Comparison of ENCODE assay signal across 24 mouse cellular contexts in genomic region chr10:18059807-18060206, GRCm38 (mm10). TPM values are rescaled to one million over a fixed set of nuclear protein-coding genes. Genes with fewer than 3 reads are reported as not detected.
DNase-seq lines count a peak whose midpoint lies in the region; ATAC-seq and TF ChIP-seq lines count a peak whose summit lies in the region.
"Had no signal": no experiment of that assay in that cellular context is flagged by ENCODE, and none has a peak within 500 bp of the region (broad histone marks: within the 10 kb centered on the region; RNA-seq: fewer than 3 reads in every experiment).

No protein-coding gene starts in this region.

- WGBS in intestine, postnatal 0 days = 58% methylated on average over 13 of the region's 13 CpGs
- WGBS in intestine, embryonic 16.5 days = 72% methylated on average over 13 of the region's 13 CpGs
- 92% methylated on average over 13 of the region's 13 CpGs for WGBS in midbrain, postnatal 0 days

- DNase-seq in CD4-positive, CD25-positive, alpha-beta regulatory T cell, adult 2 months (ENCODE audit: low read depth, low spot score) = peak; percentile 54
- DNase-seq in lung, postnatal 36 days = peak; percentile 52
- no peak for DNase-seq in urinary bladder, postnatal 14 days (ENCODE audit: low spot score)
- DNase-seq in midbrain, postnatal 0 days (ENCODE audit: low spot score) = no peak
- DNase-seq: cerebellum, adult 9-10 months; gastrocnemius, postnatal 10 days; heart, adult 2 months; liver, embryonic 13.5 days; midbrain, embryonic 14.5 days; right cerebral cortex, postnatal 25 days; thymus, adult 18-20 months; thymus, postnatal 4 days had no signal

- H3K9me3 ChIP-seq in intestine, postnatal 0 days (ENCODE audit: control insufficient read depth) = no peaks in the 10 kb centered on the region
- no peaks in the 10 kb centered on the region for H3K9me3 ChIP-seq in intestine, embryonic 16.5 days (ENCODE audit: control insufficient read depth, low read length)
- no peaks in the 10 kb centered on the region for H3K9me3 ChIP-seq in midbrain, postnatal 0 days (ENCODE audit: low read length)
- H3K9me3 ChIP-seq: forebrain, embryonic 13.5 days; heart, embryonic 15.5 days; kidney, embryonic 15.5 days; limb, embryonic 12.5 days; liver, embryonic 13.5 days; neural tube, embryonic 15.5 days; stomach, embryonic 15.5 days had no signal

- H3K4me1 ChIP-seq in intestine, postnatal 0 days (replicated peaks; ENCODE audit: control insufficient read depth, insufficient read depth, low read length) = peaks cover 4% of the 10 kb centered on the region; the same call in 1 of the 2 replicates
- H3K4me1 ChIP-seq in intestine, embryonic 16.5 days (ENCODE audit: control insufficient read depth, insufficient read depth, low read length) = peaks cover 7% of the 10 kb centered on the region
- H3K4me1 ChIP-seq in midbrain, postnatal 0 days (ENCODE audit: insufficient read depth, low read length) = peaks cover 16% of the 10 kb centered on the region

- no peaks in the 10 kb centered on the region for H3K36me3 ChIP-seq in intestine, postnatal 0 days (ENCODE audit: control insufficient read depth, insufficient read depth)
- no peaks in the 10 kb centered on the region for H3K36me3 ChIP-seq in intestine, embryonic 16.5 days (ENCODE audit: control insufficient read depth, insufficient read depth, low read length)
- H3K36me3 ChIP-seq in midbrain, postnatal 0 days (ENCODE audit: insufficient read depth, low read length) = no peaks in the 10 kb centered on the region
- H3K36me3 ChIP-seq: heart, embryonic 15.5 days; kidney, embryonic 15.5 days; limb, embryonic 12.5 days; liver, embryonic 13.5 days; neural tube, embryonic 15.5 days; stomach, embryonic 15.5 days had no signal

- TF ChIP-seq CTCF in intestine, postnatal 0 days (IDR thresholded peaks at IDR 0.05; ENCODE audit: low read depth) = no peak
- TF ChIP-seq CTCF in midbrain, postnatal 0 days (IDR thresholded peaks at IDR 0.05) = no peak

- H3K27me3 ChIP-seq in intestine, postnatal 0 days (replicated peaks; ENCODE audit: control insufficient read depth, insufficient read depth, low read length) = no peaks in the 10 kb centered on the region
- no peaks in the 10 kb centered on the region for H3K27me3 ChIP-seq in intestine, embryonic 16.5 days (replicated peaks; ENCODE audit: control insufficient read depth, insufficient read depth, low read length)
- no peaks in the 10 kb centered on the region for H3K27me3 ChIP-seq in midbrain, postnatal 0 days (ENCODE audit: insufficient read depth, low read length)
- H3K27me3 ChIP-seq: forebrain, embryonic 13.5 days; heart, embryonic 15.5 days; kidney, embryonic 15.5 days; limb, embryonic 12.5 days; liver, embryonic 13.5 days; neural tube, embryonic 15.5 days; stomach, embryonic 15.5 days had no signal

- H3K4me3 ChIP-seq in intestine, postnatal 0 days (ENCODE audit: low read depth, low read length) = no peak overlapping the region
- no peak overlapping the region for H3K4me3 ChIP-seq in intestine, embryonic 16.5 days (ENCODE audit: low read length)
- no peak overlapping the region for H3K4me3 ChIP-seq in midbrain, postnatal 0 days (ENCODE audit: low read depth, low read length)
- H3K4me3 ChIP-seq: forebrain, embryonic 13.5 days; heart, adult 2 months; heart, embryonic 15.5 days; kidney, embryonic 15.5 days; limb, embryonic 12.5 days; liver, embryonic 13.5 days; neural tube, embryonic 15.5 days; stomach, embryonic 15.5 days had no signal

- H3K27ac ChIP-seq in intestine, postnatal 0 days (ENCODE audit: low read depth, low read length) = no peak overlapping the region
- no peak overlapping the region for H3K27ac ChIP-seq in intestine, embryonic 16.5 days (ENCODE audit: low read length)
- no peak overlapping the region for H3K27ac ChIP-seq in midbrain, postnatal 0 days (ENCODE audit: low read depth, low read length)
- H3K27ac ChIP-seq: forebrain, embryonic 13.5 days; heart, adult 2 months; heart, embryonic 15.5 days; hindbrain, postnatal 0 days; kidney, embryonic 15.5 days; limb, embryonic 12.5 days; liver, embryonic 13.5 days; macrophage; neural tube, embryonic 15.5 days; stomach, embryonic 15.5 days had no signal

- H3K9ac ChIP-seq in intestine, postnatal 0 days (ENCODE audit: low read depth, low read length) = no peak overlapping the region
- no peak overlapping the region for H3K9ac ChIP-seq in intestine, embryonic 16.5 days (ENCODE audit: low read depth, low read length)
- no peak overlapping the region for H3K9ac ChIP-seq in midbrain, postnatal 0 days (replicated peaks; ENCODE audit: low read length, poor library complexity, severe bottlenecking)
- H3K9ac ChIP-seq: forebrain, embryonic 13.5 days; heart, embryonic 15.5 days; kidney, embryonic 15.5 days; limb, embryonic 12.5 days; liver, embryonic 13.5 days; neural tube, embryonic 15.5 days; stomach, embryonic 15.5 days had no signal

- H3K4me2 ChIP-seq in intestine, postnatal 0 days (replicated peaks; ENCODE audit: low read depth) = 0 out of 2 replicates have a peak overlapping the region, but pooled peaks have one; percentile 10
- no peak overlapping the region for H3K4me2 ChIP-seq in intestine, embryonic 16.5 days (ENCODE audit: low read depth, low read length)
- no peak overlapping the region for H3K4me2 ChIP-seq in midbrain, postnatal 0 days (ENCODE audit: low read depth, low read length, poor library complexity, severe bottlenecking)
- H3K4me2 ChIP-seq: forebrain, embryonic 13.5 days; heart, embryonic 15.5 days; kidney, embryonic 15.5 days; limb, embryonic 12.5 days; liver, embryonic 13.5 days; neural tube, embryonic 15.5 days; stomach, embryonic 15.5 days had no signal

- ATAC-seq in intestine, postnatal 0 days = peak; percentile 40
- no peak for ATAC-seq in intestine, embryonic 16.5 days
- ATAC-seq in granulocyte monocyte progenitor cell, adult 5-6 weeks (replicated peaks; ENCODE audit: poor library complexity, severe bottlenecking) = peak; percentile 26
- ATAC-seq in midbrain, postnatal 0 days (ENCODE audit: low FRiP score) = no peak
- ATAC-seq: activated CD4-positive, CD25-positive, alpha-beta regulatory T cell, adult 4 months; forebrain, embryonic 13.5 days; hindbrain, postnatal 0 days had no signal

RNA-seq across cellular contexts. Expression of gene Reps1, which starts 4.1 kb away (rescaled TPM):
- polyA plus RNA-seq in intestine, postnatal 0 days (2015; fragmentation: Nextera tagmentation; extraction: Ambion mirVana) = 6.1 and 7.7 TPM in 2 replicates
- 6.2 and 6.3 TPM in 2 replicates for polyA plus RNA-seq in intestine, embryonic 16.5 days (2015; fragmentation: Nextera tagmentation; extraction: Ambion mirVana)
- 55.7 and 61.4 TPM in 2 replicates for total RNA-seq in granulocyte monocyte progenitor cell, adult 5-6 weeks (2014; fragmentation: Nextera tagmentation)
- total RNA-seq in granulocyte monocyte progenitor cell, adult 5-6 weeks (2017) = 39.0 and 59.0 TPM in 2 replicates
- 72.0 and 75.5 TPM in 2 replicates for total RNA-seq in midbrain, postnatal 0 days (2014; rRNA removed)
- polyA plus RNA-seq in midbrain, postnatal 0 days (2015; fragmentation: Nextera tagmentation; extraction: Ambion mirVana) = 16.0 and 22.5 TPM in 2 replicates

RNA-seq across cellular contexts. Expression of gene Abracl, which starts 36.7 kb away (rescaled TPM):
- 243 and 268 TPM in 2 replicates for polyA plus RNA-seq in intestine, postnatal 0 days (2015; fragmentation: Nextera tagmentation; extraction: Ambion mirVana)
- 158 and 162 TPM in 2 replicates for polyA plus RNA-seq in intestine, embryonic 16.5 days (2015; fragmentation: Nextera tagmentation; extraction: Ambion mirVana)
- 299 and 316 TPM in 2 replicates for total RNA-seq in granulocyte monocyte progenitor cell, adult 5-6 weeks (2014; fragmentation: Nextera tagmentation)
- 354 and 417 TPM in 2 replicates for total RNA-seq in granulocyte monocyte progenitor cell, adult 5-6 weeks (2017)
- total RNA-seq in midbrain, postnatal 0 days (2014; rRNA removed) = 9.7 and 19.2 TPM in 2 replicates
- 36.8 and 42.0 TPM in 2 replicates for polyA plus RNA-seq in midbrain, postnatal 0 days (2015; fragmentation: Nextera tagmentation; extraction: Ambion mirVana)

Comparison
In these comparisons a context has a peak if more than half of its experiments do, and no peak if none do; other contexts are left out.
1. ATAC-seq: peak in intestine, postnatal 0 days (single experiment) and granulocyte monocyte progenitor cell, adult 5-6 weeks (single experiment); none in intestine, embryonic 16.5 days (single experiment) and midbrain, postnatal 0 days (single experiment).
2. DNase-seq: peak in CD4-positive, CD25-positive, alpha-beta regulatory T cell, adult 2 months (single experiment) and lung, postnatal 36 days (single experiment); none in urinary bladder, postnatal 14 days (single experiment) and midbrain, postnatal 0 days (single experiment).